Mouse (Mus musculus) intestine, embryonic 16.5 days (tissue): ENCODE data around the gene Zfp94. TPM values are rescaled to one million over a fixed set of nuclear protein-coding genes. Genes with fewer than 3 reads are reported as not detected.

Experiments used
- ATAC-seq: fragments of 200-750 bp; cut with Nextera tagmentation; 2 replicates; pipeline ENCODE4 v1.8.0; 2017; ENCODE audit warnings: moderate TSS enrichment, moderate library complexity
- H3K27ac ChIP-seq: fragments of 300-500 bp; sonication (generic); 2 replicates; pipeline ENCODE4 v1.5.1; 2014; ENCODE audit warnings: mild to moderate bottlenecking, low read length
- H3K27me3 ChIP-seq: fragments of 300-500 bp; sonication (generic); replicated peaks from 2 replicates; pipeline ENCODE4 v1.6.1; 2014; ENCODE audit warnings: low read length, control low read depth, mixed read lengths; ENCODE audit not compliant: control insufficient read depth, insufficient read depth
- H3K36me3 ChIP-seq: fragments of 300-500 bp; sonication (generic); 2 replicates; pipeline ENCODE4 v1.6.1; 2014; ENCODE audit warnings: low read length, control low read depth; ENCODE audit not compliant: control insufficient read depth, insufficient read depth
- H3K4me1 ChIP-seq: fragments of 300-500 bp; sonication (generic); 2 replicates; pipeline ENCODE4 v1.6.1; 2014; ENCODE audit warnings: low read length, control low read depth, mixed read lengths; ENCODE audit not compliant: control insufficient read depth, insufficient read depth
- H3K4me2 ChIP-seq: fragments of 300-500 bp; sonication (generic); 2 replicates; pipeline ENCODE4 v1.6.1; 2014; ENCODE audit warnings: low read depth, low read length, control low read depth
- H3K4me3 ChIP-seq: fragments of 300-500 bp; sonication (generic); 2 replicates; pipeline ENCODE4 v1.5.1; 2014; ENCODE audit warnings: mild to moderate bottlenecking, low read length
- H3K9ac ChIP-seq: fragments of 300-500 bp; sonication (generic); 2 replicates; pipeline ENCODE4 v1.6.1; 2014; ENCODE audit warnings: low read depth, low read length
- H3K9me3 ChIP-seq: fragments of 300-500 bp; sonication (generic); 2 replicates; pipeline ENCODE4 v1.6.1; 2016; ENCODE audit warnings: low read length, control low read depth; ENCODE audit not compliant: control insufficient read depth
- WGBS: fragments of 180-500 bp; shearing (Covaris S2); extraction: QIAGEN DNeasy Blood & Tissue Kit; methylation state at CpG from one replicate; pipeline ENCODE4 v1.1.7; 2014; 5-methylcytosine and 5-hydroxymethylcytosine counted together
- polyA plus RNA-seq: library from polyadenylated mRNA; unstranded; fragments of >200 nt; fragmentation: Nextera tagmentation; extraction: Ambion mirVana; gene quantifications from 2 replicates; pipeline ENCODE4 v1.2.1, GENCODE M21; 2015

The Zfp94 gene
- polyA plus RNA-seq, 1 experiment from 2014 or later, result 7.3 TPM

- H3K36me3 ChIP-seq, result peaks cover 9% of the 10 kb centered on the region; the same call in 1 of the 2 replicates
- peak overlapping the region; percentile 83 for H3K4me2 ChIP-seq
- H3K9ac ChIP-seq, result peak overlapping the region; percentile 80
- H3K27me3 ChIP-seq, result no peaks in the 10 kb centered on the region
- peak overlapping the region; percentile 85 for H3K4me3 ChIP-seq
- no peak for ATAC-seq
- H3K4me1 ChIP-seq, result peaks cover 11% of the 10 kb centered on the region; the same call in 1 of the 2 replicates
- peak overlapping the region; percentile 93; the same call in 1 of the 2 replicates for H3K27ac ChIP-seq
- H3K9me3 ChIP-seq, result no peaks in the 10 kb centered on the region
- 1% methylated on average over 12 of the region's 12 CpGs for WGBS
Measured at GRCm38 (mm10) chr7:24298635-24298972, 17.9 kb downstream of the Zfp94 start.

- H3K9ac ChIP-seq, result 0 out of 2 replicates have a peak overlapping the region, but pooled peaks have one; percentile 80
- H3K9me3 ChIP-seq, result no peaks in the 10 kb centered on the region
- WGBS, result 90% methylated on average over 15 of the region's 15 CpGs
- no peaks in the 10 kb centered on the region for H3K27me3 ChIP-seq
- peaks cover 11% of the 10 kb centered on the region; the same call in 1 of the 2 replicates for H3K4me1 ChIP-seq
- ATAC-seq, result no peak
- H3K27ac ChIP-seq, result no peak overlapping the region
- H3K4me3 ChIP-seq, result no peak overlapping the region; the same call in 1 of the 2 replicates
- peaks cover 5% of the 10 kb centered on the region; the same call in 1 of the 2 replicates for H3K36me3 ChIP-seq
- H3K4me2 ChIP-seq, result peak overlapping the region; percentile 83; the same call in 1 of the 2 replicates
Measured at GRCm38 (mm10) chr7:24297361-24298095, 18.9 kb downstream of the Zfp94 start.

- Histone ChIP-seq H3K27ac (no peak overlapping the region), H3K27me3 (no peaks in the 10 kb centered on the region), H3K4me2 (no peak overlapping the region), H3K9me3 (no peaks in the 10 kb centered on the region), H3K9ac (no peak overlapping the region), H3K4me1 (peaks cover 11% of the 10 kb centered on the region; the same call in 1 of the 2 replicates), H3K4me3 (no peak overlapping the region), H3K36me3 (peaks cover 14% of the 10 kb centered on the region; the same call in 1 of the 2 replicates)
- ATAC-seq, result no peak
- 94% methylated on average over 7 of the region's 7 CpGs for WGBS
Measured at GRCm38 (mm10) chr7:24296386-24296785, 20.1 kb downstream of the Zfp94 start.

GRCm38 (mm10) chr7:24295376-24295775 lies 21.1 kb downstream of the Zfp94 start:
- Histone ChIP-seq H3K9me3 (no peaks in the 10 kb centered on the region), H3K27ac (no peak overlapping the region), H3K4me3 (no peak overlapping the region), H3K4me2 (no peak overlapping the region), H3K4me1 (peaks cover 11% of the 10 kb centered on the region; the same call in 1 of the 2 replicates), H3K27me3 (no peaks in the 10 kb centered on the region), H3K9ac (no peak overlapping the region), H3K36me3 (peaks cover 22% of the 10 kb centered on the region)
- 96% methylated on average over 7 of the region's 7 CpGs for WGBS
- no peak for ATAC-seq

GRCm38 (mm10) chr7:24294763-24295162 lies 21.7 kb downstream of the Zfp94 start:
- H3K4me2 ChIP-seq, result no peak overlapping the region
- peaks cover 5% of the 10 kb centered on the region; the same call in 1 of the 2 replicates for H3K4me1 ChIP-seq
- peaks cover 22% of the 10 kb centered on the region for H3K36me3 ChIP-seq
- no peak for ATAC-seq
- H3K9ac ChIP-seq, result no peak overlapping the region
- WGBS, result 96% methylated on average over 4 of the region's 4 CpGs
- H3K27me3 ChIP-seq, result no peaks in the 10 kb centered on the region
- no peaks in the 10 kb centered on the region for H3K9me3 ChIP-seq
- no peak overlapping the region for H3K4me3 ChIP-seq
- no peak overlapping the region for H3K27ac ChIP-seq

- no peak overlapping the region for H3K4me3 ChIP-seq
- no peaks in the 10 kb centered on the region for H3K27me3 ChIP-seq
- peak; percentile 67 for ATAC-seq
- no peak overlapping the region for H3K9ac ChIP-seq
- H3K9me3 ChIP-seq, result no peaks in the 10 kb centered on the region
- no peak overlapping the region for H3K27ac ChIP-seq
- 76% methylated on average over 12 of the region's 12 CpGs for WGBS
- no peak overlapping the region for H3K4me2 ChIP-seq
- peaks cover 3% of the 10 kb centered on the region; the same call in 1 of the 2 replicates for H3K4me1 ChIP-seq
- H3K36me3 ChIP-seq, result peaks cover 22% of the 10 kb centered on the region
Measured at GRCm38 (mm10) chr7:24293061-24293851, 23.2 kb downstream of the Zfp94 start.

GRCm38 (mm10) chr7:24291387-24292090 lies 24.9 kb downstream of the Zfp94 start:
- Histone ChIP-seq H3K4me3 (no peak overlapping the region), H3K4me1 (no peaks in the 10 kb centered on the region), H3K27me3 (no peaks in the 10 kb centered on the region), H3K9me3 (no peaks in the 10 kb centered on the region), H3K4me2 (no peak overlapping the region), H3K36me3 (peaks cover 22% of the 10 kb centered on the region), H3K9ac (no peak overlapping the region), H3K27ac (no peak overlapping the region)
- WGBS, result 88% methylated on average over 27 of the region's 27 CpGs
- no peak for ATAC-seq

- no peak overlapping the region for H3K27ac ChIP-seq
- no peaks in the 10 kb centered on the region for H3K4me1 ChIP-seq
- 95% methylated on average over 4 of the region's 4 CpGs for WGBS
- no peak overlapping the region for H3K4me3 ChIP-seq
- no peak for ATAC-seq
- H3K9me3 ChIP-seq, result no peaks in the 10 kb centered on the region
- no peaks in the 10 kb centered on the region for H3K27me3 ChIP-seq
- H3K9ac ChIP-seq, result no peak overlapping the region
- peaks cover 19% of the 10 kb centered on the region for H3K36me3 ChIP-seq
- no peak overlapping the region for H3K4me2 ChIP-seq
Measured at GRCm38 (mm10) chr7:24290106-24290693, 26.3 kb downstream of the Zfp94 start.
